Mouse (Mus musculus): ENCODE data around the gene Zfp146.
A peak's percentile ranks its signal among the peaks of the same experiment; 100 is the strongest.
"Not testable (repeated sequence)": the region's sequence is repeated elsewhere in the genome, so short reads cannot be mapped to it uniquely, and the experiment has no call there.

The Zfp146 gene

GRCm38 (mm10) chr7:30122188-30122530 lies 47.4 kb downstream of the Zfp146 start:
- no peak for DNase-seq (ENCODE audit: low spot score in 2 of 2)

- DNase-seq (ENCODE audit: low spot score in 2 of 2): peak; percentile 59 to 89
Measured at GRCm38 (mm10) chr7:30121308-30122187, 48.0 kb downstream of the Zfp146 start, which contains the start of gene Zfp382. Gene Zfp382, plus strand, starts transcription at chr7:30121942.

GRCm38 (mm10) chr7:30117935-30118334 lies 51.6 kb downstream of the Zfp146 start:
- not testable (repeated sequence) for DNase-seq (ENCODE audit: low spot score in 2 of 2)

- DNase-seq (ENCODE audit: low spot score in 2 of 2): no peak
Measured at GRCm38 (mm10) chr7:30116076-30116475, 53.5 kb downstream of the Zfp146 start.
